In the genomic region with DNA sequence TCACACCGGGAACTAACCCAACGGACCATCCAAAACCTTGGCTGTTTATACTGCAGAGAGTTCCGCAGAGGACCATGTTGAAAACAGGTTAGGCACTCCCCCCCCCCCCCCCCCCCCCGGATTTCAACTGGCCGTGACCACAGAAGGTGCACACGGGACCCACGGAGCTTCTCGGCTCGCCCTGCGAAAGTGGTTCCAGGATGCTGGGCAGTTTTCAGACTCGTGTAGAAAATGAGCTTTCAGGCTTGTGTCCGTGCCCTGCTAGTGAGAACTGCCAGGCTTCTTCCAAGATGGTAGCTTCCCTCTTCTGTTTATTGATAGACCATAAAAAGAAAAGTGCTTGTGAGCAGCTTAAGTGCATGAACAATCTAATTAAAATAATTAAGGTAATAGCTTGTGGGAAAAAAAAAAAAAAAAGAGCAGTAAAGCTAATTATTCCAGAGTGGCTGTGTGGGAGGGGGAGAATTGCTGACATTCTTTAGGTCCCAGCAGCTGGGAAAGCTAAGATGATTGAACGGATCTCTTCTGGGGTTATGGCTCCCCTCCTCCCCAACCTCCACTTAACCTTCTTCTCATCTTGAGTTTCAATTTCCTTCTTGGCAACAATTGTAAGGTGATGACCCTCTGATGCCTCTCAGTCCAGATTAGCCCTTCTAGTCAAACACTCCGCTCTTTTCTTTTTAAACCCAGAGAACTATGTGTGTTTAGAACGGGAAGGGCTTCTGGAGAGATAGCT, we compare ENCODE assay signal across 8 mouse cellular contexts.
DNase-seq lines count a peak whose midpoint lies in the region; ATAC-seq lines count a peak whose summit lies in the region.

No protein-coding gene starts in this region.

- H3K9me3 ChIP-seq in heart, embryonic 10.5 days: no peaks in the 10 kb centered on the region
- H3K9me3 ChIP-seq in neural tube, embryonic 12.5 days: no peaks in the 10 kb centered on the region
- H3K9me3 ChIP-seq in stomach, embryonic 16.5 days (replicated peaks; ENCODE audit: control insufficient read depth, low read length): no peaks in the 10 kb centered on the region

- H3K4me3 ChIP-seq in heart, embryonic 10.5 days: peak overlapping the region; percentile 27; the same call in 1 of the 2 replicates
- H3K4me3 ChIP-seq in neural tube, embryonic 12.5 days: no peak overlapping the region
- H3K4me3 ChIP-seq in stomach, embryonic 16.5 days (replicated peaks; ENCODE audit: low read length): no peak overlapping the region; the same call in 1 of the 2 replicates

- H3K27me3 ChIP-seq in heart, embryonic 10.5 days (ENCODE audit: insufficient read depth, poor library complexity, severe bottlenecking): 0 out of 2 replicates have a peak, but pooled peaks cover under 1% of the 10 kb centered on the region
- H3K27me3 ChIP-seq in neural tube, embryonic 12.5 days (replicated peaks): no peaks in the 10 kb centered on the region
- no peaks in the 10 kb centered on the region for H3K27me3 ChIP-seq in stomach, embryonic 16.5 days (ENCODE audit: control insufficient read depth, insufficient read depth, low read length)

- peak overlapping the region; percentile 36; the same call in 1 of the 2 replicates for H3K4me2 ChIP-seq in neural tube, embryonic 12.5 days (replicated peaks)
- peak overlapping the region; percentile 37 for H3K4me2 ChIP-seq in stomach, embryonic 16.5 days (ENCODE audit: low read depth, low read length)

- ATAC-seq in neural tube, embryonic 12.5 days (ENCODE audit: low FRiP score, low read depth): no peak
- ATAC-seq in stomach, embryonic 16.5 days (ENCODE audit: insufficient read depth, low FRiP score): no peak

- no peak for DNase-seq in heart, embryonic 10.5 days (ENCODE audit: low spot score)
- no peak for DNase-seq in heart, adult 9 months (ENCODE audit: low spot score in 2 of 2)
- DNase-seq in neural tube, embryonic 10.5 days (ENCODE audit: extremely low spot score, low spot score): no peak
- peak; percentile 40 for DNase-seq in kidney, postnatal 10 days
- no peak for DNase-seq in T-cell, adult 2 months (ENCODE audit: low spot score)
- DNase-seq in cerebellum, postnatal 36 days: no peak

- H3K36me3 ChIP-seq in heart, embryonic 10.5 days: no peaks in the 10 kb centered on the region
- no peaks in the 10 kb centered on the region for H3K36me3 ChIP-seq in neural tube, embryonic 12.5 days
- no peaks in the 10 kb centered on the region for H3K36me3 ChIP-seq in stomach, embryonic 16.5 days (ENCODE audit: control insufficient read depth, insufficient read depth, low read length)

- 18% methylated on average over 15 of the region's 15 CpGs for WGBS in heart, embryonic 10.5 days
- WGBS in neural tube, embryonic 12.5 days: 20% methylated on average over 14 of the region's 15 CpGs
- WGBS in stomach, embryonic 16.5 days: 19% methylated on average over 15 of the region's 15 CpGs

- peaks cover 60% of the 10 kb centered on the region for H3K4me1 ChIP-seq in heart, embryonic 10.5 days
- no peaks in the 10 kb centered on the region; the same call in 1 of the 2 replicates for H3K4me1 ChIP-seq in neural tube, embryonic 12.5 days
- peaks cover 14% of the 10 kb centered on the region for H3K4me1 ChIP-seq in stomach, embryonic 16.5 days (ENCODE audit: control insufficient read depth, insufficient read depth, low read length)

- peak overlapping the region; percentile 62 for H3K27ac ChIP-seq in heart, embryonic 10.5 days
- no peak overlapping the region for H3K27ac ChIP-seq in neural tube, embryonic 12.5 days
- H3K27ac ChIP-seq in stomach, embryonic 16.5 days (ENCODE audit: low read length): no peak overlapping the region

- H3K9ac ChIP-seq in neural tube, embryonic 12.5 days: no peak overlapping the region
- no peak overlapping the region for H3K9ac ChIP-seq in stomach, embryonic 16.5 days (ENCODE audit: low read length)
